Mouse (Mus musculus): ENCODE measurements around the gene Nav2. TPM values are rescaled to one million over a fixed set of nuclear protein-coding genes. Genes with fewer than 3 reads are reported as not detected.

The Nav2 gene
- polyA plus RNA-seq, 1 experiment from 2014 or later: 23.0 TPM

- H3K9me3 ChIP-seq: no peaks in the 10 kb centered on the region
Observed at GRCm38 (mm10) chr7:49635074-49635621, 726.6 kb downstream of the Nav2 start.

DNA sequence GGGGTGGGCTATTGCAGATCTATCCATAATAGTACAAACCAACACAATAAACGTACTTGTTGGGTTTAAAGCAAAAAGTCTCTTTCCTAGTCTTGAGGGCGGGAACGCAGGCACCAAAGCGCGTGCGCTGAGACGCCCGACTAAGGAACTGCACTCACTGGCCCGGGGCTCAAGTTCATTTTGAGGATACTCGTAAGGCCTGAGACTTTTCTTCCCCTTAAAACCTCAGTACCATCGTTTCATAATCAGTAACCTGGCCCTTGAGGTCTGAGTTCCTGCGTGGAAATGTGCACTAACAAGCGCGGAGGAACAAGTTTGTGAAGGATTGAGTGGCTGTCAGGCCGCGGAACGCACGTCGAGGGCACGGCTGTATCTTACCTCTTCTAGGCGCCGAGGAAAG, 727.5 kb downstream of the Nav2 start:
- H3K4me2 ChIP-seq (replicated peaks): peak overlapping the region; percentile 56
- H3K9ac ChIP-seq (replicated peaks): peak overlapping the region; percentile 68
- no peaks in the 10 kb centered on the region for H3K9me3 ChIP-seq
- WGBS: under 1% methylated on average over 22 of the region's 22 CpGs
- H3K4me3 ChIP-seq: peak overlapping the region; percentile 52
- peaks cover 10% of the 10 kb centered on the region for H3K36me3 ChIP-seq
- H3K27me3 ChIP-seq: peaks cover 80% of the 10 kb centered on the region
- ATAC-seq (ENCODE audit: low FRiP score, low read depth): no peak
- H3K27ac ChIP-seq (replicated peaks): peak overlapping the region; percentile 76
- H3K4me1 ChIP-seq: peaks cover 76% of the 10 kb centered on the region

More at GRCm38 (mm10) chr7:49635074-49635621, 726.6 kb downstream of the Nav2 start:
- ATAC-seq (ENCODE audit: low FRiP score, low read depth): no peak; the same call in 1 of the 2 replicates
- H3K4me2 ChIP-seq (replicated peaks): peak overlapping the region; percentile 56
- peak overlapping the region; percentile 52 for H3K4me3 ChIP-seq
- H3K27ac ChIP-seq (replicated peaks): peak overlapping the region; percentile 76
- under 1% methylated on average over 35 of the region's 35 CpGs for WGBS
- H3K4me1 ChIP-seq: peaks cover 70% of the 10 kb centered on the region
- H3K36me3 ChIP-seq: peaks cover 10% of the 10 kb centered on the region
- H3K27me3 ChIP-seq: peaks cover 84% of the 10 kb centered on the region
- peak overlapping the region; percentile 68 for H3K9ac ChIP-seq (replicated peaks)

DNA sequence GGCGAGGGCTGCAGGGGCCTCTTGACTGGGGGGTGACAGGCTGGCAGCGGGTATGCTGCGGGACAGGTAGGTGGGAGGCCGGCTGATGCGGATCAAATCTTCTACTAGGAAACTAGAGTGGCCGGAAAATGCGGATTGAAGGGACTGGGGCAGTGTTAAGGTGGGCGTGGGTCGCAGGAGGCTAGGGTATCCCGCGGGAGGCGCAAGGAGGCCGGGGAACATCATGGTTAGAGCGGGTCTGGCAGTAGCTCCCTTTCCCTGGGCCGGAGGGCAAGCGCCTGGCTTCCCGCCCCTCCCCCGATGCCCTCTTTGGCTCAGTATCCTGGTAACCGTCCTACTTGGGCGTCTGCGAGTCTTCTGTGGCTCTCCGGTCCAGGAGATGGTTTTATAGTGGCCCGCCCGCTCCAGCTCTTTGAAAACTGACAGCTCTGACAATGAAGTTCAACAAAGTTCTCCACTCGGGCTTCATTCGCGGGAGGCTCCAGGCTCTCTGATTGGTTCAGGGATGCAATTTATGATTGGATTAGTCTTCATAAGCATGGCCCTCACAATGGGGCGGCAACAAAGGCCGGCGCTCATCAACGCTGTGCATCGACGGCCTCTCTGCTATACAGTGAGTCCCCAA, 728.1 kb downstream of the Nav2 start, which contains the start of gene Dbx1:
Gene Dbx1, minus strand, starts transcription at position 359 of the 625 bp plus-strand sequence.
- Histone ChIP-seq H3K4me2 (replicated peaks) (peak within 1 kb of the TSS; percentile 56), H3K9ac (replicated peaks) (peak within 1 kb of the TSS; percentile 68), H3K4me1 (peaks cover 81% of the 10 kb centered on the region), H3K36me3 (peaks cover 10% of the 10 kb centered on the region), H3K9me3 (no peaks in the 10 kb centered on the region), H3K4me3 (peak within 1 kb of the TSS; percentile 52), H3K27ac (replicated peaks) (peak within 1 kb of the TSS; percentile 76), H3K27me3 (peaks cover 76% of the 10 kb centered on the region)
- peak; percentile 78 for ATAC-seq (ENCODE audit: low FRiP score, low read depth)
- under 1% methylated on average over 31 of the region's 33 CpGs for WGBS

GRCm38 (mm10) chr7:49637281-49637680, 728.8 kb downstream of the Nav2 start:
- peak overlapping the region; percentile 46; the same call in 1 of the 2 replicates for H3K27ac ChIP-seq (replicated peaks)
- ATAC-seq (ENCODE audit: low FRiP score, low read depth): no peak
- WGBS: 1% methylated on average over 9 of the region's 9 CpGs
- H3K27me3 ChIP-seq: peaks cover 76% of the 10 kb centered on the region
- peaks cover 82% of the 10 kb centered on the region for H3K4me1 ChIP-seq
- no peak overlapping the region for H3K9ac ChIP-seq (replicated peaks)
- peak overlapping the region; percentile 56 for H3K4me2 ChIP-seq (replicated peaks)
- H3K4me3 ChIP-seq: peak overlapping the region; percentile 9; the same call in 1 of the 2 replicates
- peaks cover 3% of the 10 kb centered on the region; the same call in 1 of the 2 replicates for H3K36me3 ChIP-seq
- H3K9me3 ChIP-seq: no peaks in the 10 kb centered on the region

GRCm38 (mm10) chr7:49637851-49638663, 729.5 kb downstream of the Nav2 start:
- ATAC-seq (ENCODE audit: low FRiP score, low read depth): 0 out of 2 replicates have a peak, but pooled peaks have one; percentile 14
- WGBS: under 1% methylated on average over 21 of the region's 21 CpGs
- H3K4me1 ChIP-seq: peaks cover 74% of the 10 kb centered on the region
- peaks cover 76% of the 10 kb centered on the region for H3K27me3 ChIP-seq
- no peak overlapping the region for H3K9ac ChIP-seq (replicated peaks)
- H3K4me2 ChIP-seq (replicated peaks): peak overlapping the region; percentile 56
- peak overlapping the region; percentile 17 for H3K4me3 ChIP-seq
- H3K27ac ChIP-seq (replicated peaks): peak overlapping the region; percentile 67; the same call in 1 of the 2 replicates
- H3K36me3 ChIP-seq: no peaks in the 10 kb centered on the region
- H3K9me3 ChIP-seq: no peaks in the 10 kb centered on the region

DNA sequence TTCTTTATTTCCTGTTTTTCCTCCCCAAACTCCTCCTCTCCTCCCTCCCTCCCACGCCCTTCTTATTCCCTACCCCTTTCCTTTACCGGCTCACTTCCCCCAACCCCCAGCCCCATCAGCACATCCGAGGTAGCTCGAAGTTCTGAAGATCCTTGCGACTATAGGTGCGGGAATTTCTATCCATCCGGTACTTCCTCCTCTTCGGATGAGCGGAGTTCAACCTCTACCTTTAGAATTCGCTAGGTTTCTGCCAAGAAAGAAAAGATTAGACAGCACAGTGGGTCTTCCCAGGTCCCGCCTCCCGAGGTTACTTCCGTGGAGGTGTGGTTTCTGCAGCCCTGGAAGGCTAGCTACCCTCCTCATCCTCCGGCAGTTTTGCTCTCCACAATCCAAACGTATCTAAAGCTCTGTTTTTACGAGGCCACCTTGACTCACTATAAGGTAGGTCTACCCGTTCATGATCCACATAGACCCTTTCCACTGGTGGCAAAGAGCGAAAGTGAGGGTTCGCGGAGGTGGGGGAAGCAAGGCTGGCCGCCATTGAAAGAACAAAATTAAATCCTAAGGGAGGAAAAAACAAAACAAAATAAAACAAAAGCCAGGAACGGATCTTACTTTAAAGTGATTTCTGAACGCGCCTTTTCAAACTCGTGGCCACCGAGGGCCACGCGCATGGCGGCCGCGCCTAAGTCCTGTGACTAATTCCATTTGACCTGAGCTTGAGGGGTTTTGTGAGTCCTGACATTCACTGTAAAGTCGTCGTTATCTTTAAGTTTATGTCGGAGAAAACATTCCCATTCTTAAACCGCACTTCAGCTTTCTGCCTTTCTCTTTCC, 730.6 kb downstream of the Nav2 start:
- Histone ChIP-seq H3K27ac (replicated peaks) (peak overlapping the region; percentile 69; the same call in 1 of the 2 replicates), H3K4me1 (peaks cover 65% of the 10 kb centered on the region), H3K9me3 (no peaks in the 10 kb centered on the region), H3K9ac (replicated peaks) (no peak overlapping the region; the same call in 1 of the 2 replicates), H3K4me3 (peak overlapping the region; percentile 16), H3K27me3 (peaks cover 79% of the 10 kb centered on the region), H3K4me2 (replicated peaks) (peak overlapping the region; percentile 42), H3K36me3 (no peaks in the 10 kb centered on the region)
- no peak for ATAC-seq (ENCODE audit: low FRiP score, low read depth)
- 1% methylated on average over 35 of the region's 35 CpGs for WGBS

DNA sequence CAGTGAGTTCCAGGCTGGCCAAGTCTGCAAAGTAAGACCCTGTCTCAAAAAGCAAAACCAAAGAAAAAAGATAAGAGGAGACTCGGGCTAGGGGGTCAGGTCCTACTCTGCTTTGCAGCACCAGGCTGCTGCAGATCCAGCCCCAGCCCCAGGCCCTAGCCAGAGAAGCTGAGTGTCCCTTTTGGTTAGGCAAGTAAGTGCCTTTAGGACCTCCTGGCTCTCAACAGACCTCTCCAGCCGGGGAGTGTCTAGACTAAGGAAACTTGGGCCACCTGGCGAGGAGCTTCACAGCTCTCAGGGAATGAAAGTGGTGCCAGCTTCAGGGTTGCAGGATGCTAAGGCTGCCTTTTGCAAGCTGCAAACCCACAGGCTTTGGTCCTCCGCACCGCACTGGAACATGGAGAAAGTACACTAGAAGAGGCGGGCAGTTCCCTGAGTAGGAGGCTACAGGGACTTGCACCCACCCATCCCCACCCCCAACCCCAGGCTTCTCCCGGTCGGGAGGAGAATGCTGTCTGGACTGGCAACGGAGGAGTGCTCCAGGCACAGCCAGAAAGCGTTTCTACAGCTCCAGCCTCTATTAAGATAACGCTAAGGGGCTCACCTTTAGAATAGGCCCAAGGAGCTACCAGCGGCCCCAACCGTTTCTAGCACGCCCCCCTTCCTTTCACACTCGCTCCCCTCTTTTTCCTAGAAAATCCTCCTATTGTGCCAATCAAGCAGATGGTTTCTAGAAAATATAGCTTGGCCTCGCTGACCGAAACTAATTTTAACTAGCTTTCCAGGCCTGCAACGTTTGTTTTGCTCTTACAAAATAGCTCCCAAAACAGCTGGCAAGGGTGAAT, 731.6 kb downstream of the Nav2 start:
- WGBS: 5% methylated on average over 18 of the region's 18 CpGs
- Histone ChIP-seq H3K9ac (replicated peaks) (no peak overlapping the region), H3K27ac (replicated peaks) (peak overlapping the region; percentile 69), H3K4me3 (peak overlapping the region; percentile 15; the same call in 1 of the 2 replicates), H3K9me3 (0 out of 2 replicates have a peak, but pooled peaks cover under 1% of the 10 kb centered on the region), H3K27me3 (peaks cover 84% of the 10 kb centered on the region), H3K4me1 (peaks cover 60% of the 10 kb centered on the region), H3K4me2 (replicated peaks) (peak overlapping the region; percentile 42), H3K36me3 (no peaks in the 10 kb centered on the region)
- peak; percentile 36 for ATAC-seq (ENCODE audit: low FRiP score, low read depth)

- Histone ChIP-seq H3K9me3 (peaks cover 7% of the 10 kb centered on the region), H3K4me1 (peaks cover 54% of the 10 kb centered on the region), H3K4me3 (no peak overlapping the region), H3K27me3 (peaks cover 85% of the 10 kb centered on the region), H3K27ac (replicated peaks) (no peak overlapping the region), H3K36me3 (no peaks in the 10 kb centered on the region), H3K9ac (replicated peaks) (no peak overlapping the region), H3K4me2 (replicated peaks) (no peak overlapping the region)
- ATAC-seq (ENCODE audit: low FRiP score, low read depth): peak; percentile 67
- WGBS: 6% methylated on average over 3 of the region's 3 CpGs
Observed at GRCm38 (mm10) chr7:49640709-49641305, 732.3 kb downstream of the Nav2 start.

All from midbrain, embryonic 12.5 days (tissue).